Comparison of ENCODE assay signal across 17 mouse cellular contexts in the genomic region with DNA sequence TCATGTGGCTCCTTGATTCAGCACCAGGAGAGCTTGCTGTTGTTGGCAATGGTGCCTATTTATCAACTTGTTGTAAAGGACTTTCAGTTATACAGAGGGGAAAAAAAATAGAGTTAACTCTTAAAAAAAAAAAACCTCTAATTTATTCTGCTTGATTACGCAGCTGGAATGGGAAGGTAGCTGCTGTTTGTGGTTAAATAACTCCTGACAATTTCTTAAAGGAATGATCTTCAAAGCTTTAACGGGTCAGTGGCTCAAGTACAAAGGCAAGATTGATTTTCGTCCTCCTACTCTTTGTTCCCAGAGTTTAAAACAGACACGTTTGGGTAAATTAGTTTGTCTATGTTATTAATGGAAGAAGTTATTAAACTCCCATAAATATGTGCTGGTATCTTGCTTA.
"Had no signal": no experiment of that assay in that cellular context is flagged by ENCODE, and none has a peak within 500 bp of the region (broad histone marks: within the 10 kb centered on the region; RNA-seq: fewer than 3 reads in every experiment).

No protein-coding gene starts in this region.

- H3K27ac ChIP-seq: limb, embryonic 12.5 days; liver, embryonic 13.5 days; lung, embryonic 15.5 days; macrophage; midbrain, embryonic 13.5 days; neural tube, embryonic 15.5 days; stomach, postnatal 0 days had no signal

- H3K4me3 ChIP-seq: limb, embryonic 12.5 days; liver, embryonic 13.5 days; lung, embryonic 15.5 days; midbrain, embryonic 13.5 days; myocyte; neural tube, embryonic 15.5 days had no signal

- ATAC-seq: inflammation-experienced regulatory T-cells, adult 6 months; intestine, postnatal 0 days; liver, postnatal 0 days; midbrain, embryonic 13.5 days had no signal

- H3K4me2 ChIP-seq: limb, embryonic 12.5 days; liver, embryonic 13.5 days; lung, embryonic 15.5 days; midbrain, embryonic 13.5 days; neural tube, embryonic 15.5 days had no signal

- H3K9ac ChIP-seq: limb, embryonic 12.5 days; liver, embryonic 13.5 days; liver, postnatal 0 days; lung, embryonic 15.5 days; midbrain, embryonic 13.5 days; neural tube, embryonic 15.5 days had no signal

- H3K27me3 ChIP-seq: liver, embryonic 13.5 days; lung, embryonic 15.5 days had no signal

- H3K9me3 ChIP-seq: limb, embryonic 12.5 days; liver, embryonic 13.5 days; lung, embryonic 15.5 days; midbrain, embryonic 13.5 days; neural tube, embryonic 15.5 days had no signal

- DNase-seq: layer of hippocampus, adult 9-11 months; layer of hippocampus, postnatal 36 days; liver; liver, embryonic 13.5 days; liver, postnatal 0 days; lung, postnatal 14 days; right cerebral cortex, adult 18-20 months; right cerebral cortex, postnatal 25 days had no signal

- H3K36me3 ChIP-seq: limb, embryonic 12.5 days; liver, embryonic 13.5 days; lung, embryonic 15.5 days; midbrain, embryonic 13.5 days; neural tube, embryonic 15.5 days had no signal

- H3K4me1 ChIP-seq: liver, embryonic 13.5 days; lung, embryonic 15.5 days had no signal
